Mouse (Mus musculus) yolk sac, embryonic 10.5 days (tissue): ENCODE data around the gene Hist2h2be.
A peak's percentile ranks its signal among the peaks of the same experiment; 100 is the strongest.
"Not testable (repeated sequence)": the region's sequence is repeated elsewhere in the genome, so short reads cannot be mapped to it uniquely, and the experiment has no call there.

Experiments
- DNase-seq: peaks from one replicate; pipeline ENCODE4 v3.0.0-alpha.2; 2017; ENCODE audit warnings: low spot score

The Hist2h2be gene

GRCm38 (mm10) chr3:96220765-96221639 is at the start of gene Hist2h2be, which contains the start of gene Hist2h2ac:
Gene Hist2h2be (plus strand): TSS chr3:96221119.
Gene Hist2h2ac (minus strand): TSS chr3:96220880.
- DNase-seq: peak; percentile 96

GRCm38 (mm10) chr3:96171583-96172196 is 49.2 kb upstream of the Hist2h2be start:
- no peak for DNase-seq

DNA sequence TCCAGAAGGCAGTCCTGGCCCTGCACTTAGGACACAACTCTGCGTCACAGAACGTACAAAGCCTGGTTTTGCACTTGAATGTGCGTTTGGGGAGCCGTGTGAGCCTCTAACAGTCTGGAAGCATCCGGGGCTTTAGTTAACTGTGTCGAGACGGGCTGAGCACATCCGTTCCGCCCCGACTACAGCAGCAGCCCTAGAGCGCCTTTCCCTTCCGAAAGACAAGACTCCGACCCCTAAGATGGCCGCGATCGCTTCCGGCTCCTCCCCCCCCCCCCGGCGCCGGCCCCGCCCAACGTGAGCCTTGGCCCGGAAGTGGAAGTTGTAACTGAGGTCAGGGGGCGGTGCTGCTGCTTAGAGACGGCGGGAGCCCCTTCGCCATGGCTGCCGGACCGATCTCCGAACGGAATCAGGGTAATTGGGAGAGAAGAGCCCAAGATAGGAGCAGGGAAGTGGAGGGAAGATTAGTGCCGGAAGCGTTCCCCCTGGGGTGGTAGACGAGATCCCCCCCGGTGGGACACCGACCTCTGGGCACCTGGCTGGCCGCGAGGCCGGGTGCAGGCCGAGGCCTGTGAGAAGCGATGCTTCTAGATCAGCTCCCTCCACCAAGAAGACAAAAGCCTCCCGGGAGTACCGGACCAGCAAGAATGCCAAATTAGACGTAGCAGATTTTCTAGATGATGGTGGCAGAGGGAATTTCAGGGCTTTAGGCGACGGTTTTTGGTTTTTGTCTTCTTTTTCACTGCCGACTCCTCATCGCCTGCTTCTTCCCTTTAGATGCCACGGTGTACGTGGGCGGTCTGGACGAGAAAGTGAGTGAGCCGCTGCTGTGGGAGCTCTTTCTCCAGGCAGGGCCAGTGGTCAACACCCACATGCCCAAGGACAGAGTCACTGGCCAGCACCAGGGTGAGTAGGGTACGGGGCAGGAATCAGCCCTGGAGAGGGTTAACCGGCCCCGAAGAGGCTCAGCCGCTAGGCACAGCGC is 48.4 kb upstream of the Hist2h2be start, which contains the start of gene Sf3b4:
TSS of gene Sf3b4 (plus strand) at position 136 of the 982 bp plus-strand sequence.
- peak; percentile 97 for DNase-seq

- DNase-seq: no peak
Measured at GRCm38 (mm10) chr3:96173185-96173584, 47.7 kb upstream of the Hist2h2be start.

DNA sequence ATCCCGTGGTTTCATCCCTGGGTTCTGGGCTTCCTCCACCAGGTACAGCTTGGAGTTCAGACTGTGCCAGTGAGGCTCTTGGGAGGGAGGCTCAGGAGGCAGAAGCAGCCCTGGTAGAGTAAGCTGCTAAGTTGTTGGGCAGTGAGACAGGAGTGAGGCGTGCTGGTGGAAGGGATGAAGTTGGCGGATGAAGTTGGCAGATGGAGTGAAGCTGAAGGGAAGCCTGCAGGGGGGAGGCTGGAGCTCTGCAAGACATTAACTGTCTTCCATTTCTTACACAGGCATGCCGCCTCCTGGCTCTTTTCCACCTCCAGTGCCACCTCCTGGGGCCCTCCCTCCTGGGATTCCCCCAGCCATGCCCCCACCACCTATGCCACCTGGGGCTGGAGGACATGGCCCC is 46.9 kb upstream of the Hist2h2be start:
- not testable (repeated sequence) for DNase-seq

DNA sequence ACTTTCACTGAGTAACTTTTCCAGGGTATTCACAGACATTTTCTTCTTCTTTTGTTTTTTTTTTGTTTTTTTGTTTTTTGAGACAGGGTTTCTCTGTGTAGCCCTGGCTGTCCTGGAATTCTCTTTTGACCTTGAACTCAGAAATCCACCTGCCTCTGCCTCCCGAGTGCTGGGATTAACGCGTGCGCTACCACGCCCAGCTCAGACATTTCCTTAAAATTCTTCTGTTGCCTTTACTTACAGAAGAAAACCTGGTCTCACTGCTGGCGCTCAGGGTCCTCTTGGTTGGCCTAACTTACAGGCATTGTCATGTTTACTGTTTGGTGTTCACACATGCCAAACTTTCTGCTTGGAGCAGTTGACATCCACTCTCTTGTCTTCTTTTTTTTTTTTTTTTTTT is 45.7 kb upstream of the Hist2h2be start:
- DNase-seq: no peak

DNA sequence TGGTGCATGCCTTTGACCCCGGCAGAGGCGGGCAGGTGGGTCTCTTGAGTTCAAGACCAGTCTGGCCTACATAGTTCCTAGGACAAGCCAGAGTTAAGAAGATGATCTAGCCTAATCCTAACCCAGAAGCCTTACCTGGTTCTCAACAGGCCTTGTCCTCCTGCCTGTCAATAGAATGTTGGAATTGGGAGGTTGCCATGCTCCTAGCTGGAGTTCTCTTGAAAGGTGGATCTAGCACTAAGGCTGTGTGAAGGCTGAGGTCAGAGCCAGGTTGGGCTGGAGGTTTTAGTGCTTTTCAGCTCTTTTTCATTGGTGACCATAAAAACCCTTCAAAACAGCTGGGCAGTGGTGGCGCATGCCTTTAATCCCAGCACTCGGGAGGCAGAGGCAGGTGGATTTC is 42.5 kb upstream of the Hist2h2be start:
- DNase-seq: no peak

- no peak for DNase-seq
Measured at GRCm38 (mm10) chr3:96178902-96179301, 42.0 kb upstream of the Hist2h2be start.

DNA sequence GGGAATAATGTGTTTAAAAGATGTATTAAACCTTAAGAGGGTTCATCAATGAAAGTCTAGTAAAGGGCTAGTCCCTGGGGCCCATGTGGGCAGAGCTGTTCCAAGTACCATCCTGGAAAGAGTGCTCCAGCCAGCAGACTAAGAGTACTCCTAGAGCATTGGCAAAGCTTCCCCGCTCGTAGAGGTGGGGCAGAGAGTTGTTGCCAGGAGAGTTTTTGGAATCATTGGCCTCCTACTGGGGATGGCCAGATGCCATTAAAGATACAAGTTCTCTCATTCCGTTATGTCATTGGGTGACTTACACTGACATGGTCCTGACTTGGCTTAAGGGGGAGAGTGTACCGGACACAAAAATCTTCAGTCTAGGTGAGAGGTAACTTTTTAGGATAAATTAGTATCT is 41.4 kb upstream of the Hist2h2be start:
- no peak for DNase-seq

DNA sequence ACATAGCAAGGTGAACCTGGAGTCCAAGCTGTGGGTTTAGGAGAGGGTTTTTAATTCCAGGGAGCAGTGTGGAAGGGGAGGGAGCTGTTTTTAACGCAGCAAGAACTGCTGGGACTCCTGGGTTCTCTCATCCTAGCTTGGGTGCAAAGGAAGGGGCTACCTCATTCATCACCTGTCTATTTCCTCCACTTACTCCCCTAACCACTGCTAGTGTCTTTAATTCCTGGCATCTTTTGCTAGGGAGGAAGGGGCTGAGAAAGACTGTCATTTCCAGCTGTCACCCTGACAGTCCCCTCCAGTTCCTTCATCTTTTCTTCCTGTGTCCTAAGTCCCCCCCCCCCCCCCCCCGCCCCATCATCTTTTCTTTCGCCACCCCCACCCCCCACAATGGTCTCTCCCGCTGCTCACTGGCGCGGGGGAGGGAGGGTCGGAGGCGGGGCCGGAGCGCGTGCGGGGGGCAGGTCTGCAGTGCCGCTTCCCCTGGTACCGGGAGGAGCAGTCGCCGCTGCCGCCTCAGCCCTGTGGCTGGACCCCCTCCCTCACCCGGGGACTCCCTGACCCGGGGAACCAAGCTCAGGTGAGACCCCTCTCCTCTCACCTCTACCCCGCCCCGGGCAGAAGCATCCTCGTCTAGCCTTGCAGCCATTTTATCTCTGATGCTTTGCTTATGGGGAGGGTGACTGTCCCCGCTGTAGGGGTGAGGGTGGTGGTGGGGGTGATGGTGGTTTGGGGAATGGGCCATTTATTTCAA is 40.0 kb upstream of the Hist2h2be start, which contains the start of gene Sv2a:
TSS of gene Sv2a (plus strand) at position 425 of the 751 bp plus-strand sequence.
- DNase-seq: peak; percentile 34

GRCm38 (mm10) chr3:96181510-96182381 is 39.2 kb upstream of the Hist2h2be start:
- no peak for DNase-seq

DNA sequence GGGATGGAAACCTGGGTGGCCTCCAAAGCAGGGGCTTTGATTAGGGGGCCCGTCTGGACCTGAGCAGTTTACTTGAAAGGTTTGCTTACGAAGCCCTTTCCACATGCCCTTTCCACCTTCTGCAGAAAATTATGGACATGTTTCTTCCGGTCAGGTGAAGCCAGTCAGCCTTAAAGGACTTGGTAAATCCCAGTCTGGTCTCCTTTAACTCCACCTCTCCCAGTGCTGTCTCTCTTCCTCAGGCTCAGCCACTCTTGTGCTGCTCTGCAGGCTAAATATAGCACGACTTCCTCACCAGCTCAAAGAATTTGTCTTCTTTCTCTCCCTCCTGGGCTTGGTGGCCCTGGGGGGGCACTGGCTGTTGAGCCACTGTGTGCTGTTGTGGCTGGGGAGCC is 38.5 kb upstream of the Hist2h2be start:
- DNase-seq: no peak

GRCm38 (mm10) chr3:96192977-96193376 is 27.9 kb upstream of the Hist2h2be start:
- no peak for DNase-seq

DNA sequence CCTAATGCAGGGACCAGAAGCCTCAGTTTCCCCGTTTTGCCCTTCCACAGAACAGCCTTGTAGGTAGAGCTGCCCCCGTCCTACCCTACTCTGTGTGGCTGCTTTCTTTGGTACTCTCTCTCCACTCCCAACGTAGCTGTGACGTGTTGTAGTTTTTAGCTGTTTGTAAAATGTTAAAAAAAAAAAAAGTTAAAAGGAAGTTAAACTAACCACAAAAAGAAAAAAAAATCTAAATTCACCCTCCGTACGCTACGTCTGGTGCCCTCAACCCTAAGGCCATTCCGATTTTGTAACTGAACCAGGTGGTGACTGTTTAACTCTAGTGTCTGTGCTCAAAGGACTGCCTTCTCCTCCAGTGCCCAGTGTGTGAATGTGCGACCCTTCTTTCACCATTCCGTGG is 26.0 kb upstream of the Hist2h2be start:
- no peak for DNase-seq

DNA sequence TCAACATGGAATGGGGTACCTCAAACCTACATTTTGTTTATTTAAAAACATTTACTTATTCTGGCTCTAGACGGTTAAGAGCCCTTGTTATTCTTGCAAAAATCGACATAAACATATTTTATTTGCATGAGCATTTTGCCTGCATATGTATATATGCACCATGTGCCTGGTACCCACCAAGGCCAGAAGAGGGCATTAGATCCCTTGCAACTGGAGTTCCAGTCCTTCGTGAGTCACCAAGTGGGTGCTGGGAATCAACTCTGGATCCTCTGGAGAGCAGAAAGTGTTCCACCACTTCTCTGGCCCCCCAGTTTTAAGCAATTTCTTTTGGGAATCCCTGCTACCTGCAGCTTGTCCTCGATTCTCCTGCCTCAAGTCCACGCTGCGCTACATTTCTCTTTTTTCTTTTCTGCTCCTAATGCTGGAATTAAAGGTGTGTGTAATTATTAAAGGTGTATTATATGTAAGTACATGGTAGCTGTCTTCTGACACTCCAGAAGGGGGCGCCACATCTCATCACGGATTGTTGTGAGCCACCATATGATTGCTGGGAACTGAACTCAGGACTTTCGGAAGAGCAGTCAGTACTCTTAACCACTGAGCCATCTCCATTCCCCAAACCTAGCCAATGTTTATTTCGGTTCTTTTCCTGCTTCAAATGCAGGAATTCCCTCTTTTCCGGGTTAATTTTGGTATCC is 25.2 kb upstream of the Hist2h2be start:
- no peak for DNase-seq

DNA sequence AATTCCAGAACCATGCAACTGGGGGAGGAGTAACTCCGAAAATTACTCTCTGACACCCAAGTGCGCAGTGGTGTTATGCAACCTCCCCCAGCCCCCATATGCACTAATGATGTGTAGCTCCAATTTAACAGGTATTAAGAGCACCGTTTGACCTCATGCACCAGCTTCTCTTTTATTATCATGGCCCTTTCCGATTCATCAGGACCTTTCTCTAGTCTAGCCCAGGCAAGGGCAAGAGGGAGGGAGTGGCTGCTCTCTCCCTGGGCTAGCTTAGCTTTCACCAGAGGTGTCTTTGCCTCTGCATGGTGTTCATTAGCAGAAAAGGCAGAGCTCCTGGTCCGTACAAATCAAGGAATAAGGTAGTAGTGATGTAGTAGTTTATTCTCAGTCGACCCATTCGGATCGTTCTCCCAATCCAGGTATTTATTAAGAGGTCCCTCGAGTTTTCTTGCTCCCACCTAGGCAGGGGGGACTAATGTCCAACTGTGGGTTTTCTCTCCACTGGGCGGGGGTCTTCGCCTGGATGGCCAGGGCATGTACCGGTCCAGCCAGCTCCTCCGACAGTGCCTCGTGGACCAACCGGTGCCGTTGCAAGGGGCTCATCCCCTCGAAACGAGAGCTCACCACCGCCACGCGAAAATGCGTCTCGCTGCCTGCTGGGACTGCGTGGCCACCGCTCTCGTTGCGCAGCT is 24.3 kb upstream of the Hist2h2be start:
- no peak for DNase-seq

- DNase-seq: peak; percentile 89
Measured at GRCm38 (mm10) chr3:96197129-96197749, 23.7 kb upstream of the Hist2h2be start.

GRCm38 (mm10) chr3:96198181-96198580 is 22.7 kb upstream of the Hist2h2be start:
- DNase-seq: peak; percentile 59
